Mouse (Mus musculus) liver, embryonic 14.5 days (tissue): ENCODE measurements around the gene Itga8.

Experiments used
- CTCF ChIP-seq: IDR thresholded peaks from 2 replicates; pipeline ENCODE4 v1.5.1; 2016; ENCODE audit warnings: antibody characterized with exemption, low read depth, control low read depth
- EP300 ChIP-seq: IDR thresholded peaks from 2 replicates; pipeline ENCODE4 v1.6.1; 2016; ENCODE audit warnings: antibody characterized with exemption, low read depth

DNA sequence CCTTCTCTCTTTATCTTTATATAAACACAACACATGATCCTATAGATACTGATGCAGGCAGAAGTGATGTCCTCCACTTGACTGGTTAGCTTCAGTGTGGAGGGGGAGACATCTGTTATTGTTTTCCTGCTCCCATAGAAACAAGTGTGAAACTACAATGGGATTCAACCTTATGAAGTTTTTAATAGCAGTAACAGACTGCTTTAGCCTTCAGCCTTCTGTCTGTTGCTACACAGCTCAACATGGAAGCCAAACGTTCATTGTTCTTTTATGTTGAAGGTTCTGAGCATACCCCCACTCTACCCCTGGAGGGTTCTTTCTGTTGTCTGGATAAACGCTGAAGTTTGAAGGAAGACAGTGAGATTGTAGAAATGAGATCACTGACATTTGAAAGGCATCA is 30.2 kb upstream of the Itga8 start:
- TF ChIP-seq CTCF: no peak
- TF ChIP-seq EP300: no peak
